Mouse (Mus musculus) spleen, adult 2 months (tissue): ENCODE results near the gene P2ry12. TPM values are rescaled to one million over a fixed set of nuclear protein-coding genes. Genes with fewer than 3 reads are reported as not detected.
A peak's percentile ranks its signal among the peaks of the same experiment; 100 is the strongest.

Experiments used
- DNase-seq, 2 experiments: peaks; one replicate each; pipeline versions ENCODE4 v3.0.0 to v3.0.0-alpha.2; 2012 to 2021; ENCODE audit warnings: low spot score in 2 of 2, low read depth in 1 of 2
- H3K27ac ChIP-seq: fragments of 200-500 bp; 2 replicates; pipeline ENCODE4 v1.5.1; 2012; ENCODE audit warnings: low read length, inconsistent platforms; ENCODE audit not compliant: insufficient read depth
- H3K27me3 ChIP-seq: fragments of 200-500 bp; 2 replicates; pipeline ENCODE4 v1.6.1; 2012; ENCODE audit warnings: mild to moderate bottlenecking, moderate library complexity, low read length, inconsistent platforms; ENCODE audit not compliant: control insufficient read depth, insufficient read depth
- H3K36me3 ChIP-seq: fragments of 200-500 bp; 2 replicates; pipeline ENCODE4 v1.6.1; 2012; ENCODE audit warnings: mild to moderate bottlenecking, low read length, inconsistent platforms; ENCODE audit not compliant: control insufficient read depth, insufficient read depth
- H3K4me1 ChIP-seq: fragments of 200-500 bp; 2 replicates; pipeline ENCODE4 v1.6.1; 2011; ENCODE audit warnings: inconsistent platforms; ENCODE audit not compliant: control insufficient read depth, insufficient read depth, insufficient read length
- H3K4me3 ChIP-seq: fragments of 200-500 bp; 2 replicates; pipeline ENCODE4 v1.5.1; 2011; ENCODE audit warnings: mild to moderate bottlenecking, inconsistent platforms; ENCODE audit not compliant: insufficient read depth, insufficient read length; ENCODE audit errors: extremely low read depth
- CTCF ChIP-seq: fragments of 200-500 bp; IDR thresholded peaks from 2 replicates; pipeline ENCODE4 v1.5.1; 2011; ENCODE audit warnings: mild to moderate bottlenecking, inconsistent platforms; ENCODE audit not compliant: insufficient read depth, insufficient read length, insufficient replicate concordance; ENCODE audit errors: extremely low read depth
- POLR2A ChIP-seq: fragments of 200-500 bp; IDR thresholded peaks from 2 replicates; pipeline ENCODE4 v1.6.1; 2011; ENCODE audit warnings: low read depth, low read length, inconsistent platforms
- WGBS: fragments of 180-500 bp; shearing (Covaris S2); methylation state at CpG from one replicate; pipeline ENCODE4 v1.1.7; 2018; 5-methylcytosine and 5-hydroxymethylcytosine counted together
- polyA plus RNA-seq: library from polyadenylated mRNA; depleted of rRNA; stranded (reverse); fragments of >200 nt; gene quantifications from 2 replicates; pipeline ENCODE4 v1.2.3, GENCODE M21; 2012

P2ry12 gene
- polyA plus RNA-seq, 1 experiment, result 18.6 TPM

DNA sequence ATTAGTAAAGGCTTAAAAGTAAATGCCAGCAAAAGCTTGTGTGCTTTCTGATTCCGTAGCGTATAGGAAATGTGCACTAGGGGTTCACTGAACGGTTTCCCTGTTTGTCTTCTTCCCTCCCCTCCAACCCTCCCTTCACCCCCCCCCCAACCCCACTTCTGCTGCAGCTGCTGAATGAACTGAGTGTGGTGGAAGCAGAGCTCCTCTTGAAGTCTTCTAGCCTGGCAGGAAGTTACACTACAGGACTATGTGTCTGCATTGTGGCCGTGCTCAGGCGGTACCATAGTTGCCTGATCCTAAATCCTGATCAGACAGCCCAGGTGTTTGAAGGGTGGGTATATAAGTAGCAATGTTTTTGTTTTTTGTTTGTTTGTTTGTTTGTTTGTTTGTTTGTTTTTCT, 27.8 kb downstream of the P2ry12 start:
- DNase-seq, result no peak
- TF ChIP-seq POLR2A (no peak), CTCF (no peak)
- 2% methylated on average over 5 of the region's 5 CpGs for WGBS
- H3K36me3 ChIP-seq, result no peaks in the 10 kb centered on the region
- no peak overlapping the region for H3K4me3 ChIP-seq
- peaks cover 7% of the 10 kb centered on the region for H3K4me1 ChIP-seq
- H3K27ac ChIP-seq, result no peak overlapping the region
- no peaks in the 10 kb centered on the region for H3K27me3 ChIP-seq

DNA sequence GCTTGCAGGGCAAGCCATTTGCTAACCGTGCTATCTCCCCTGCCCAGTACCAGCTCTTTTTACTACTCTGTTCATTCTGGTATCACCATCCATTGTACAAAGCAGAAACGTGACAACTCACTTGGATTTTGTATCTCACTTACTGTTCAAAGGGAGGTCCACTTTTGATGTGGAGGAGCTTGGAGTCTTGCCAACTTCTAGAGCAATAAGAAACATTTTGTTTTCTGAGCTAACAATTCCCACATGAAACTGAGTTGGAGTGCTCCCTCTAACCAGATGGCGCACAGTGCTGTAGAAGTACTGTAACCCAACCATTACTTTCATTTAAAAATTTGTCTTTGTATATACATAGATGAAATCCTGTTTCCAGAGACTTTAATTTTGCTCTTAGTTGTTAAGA, 31.8 kb downstream of the P2ry12 start:
- Histone ChIP-seq H3K4me1 (peaks cover 18% of the 10 kb centered on the region), H3K36me3 (no peaks in the 10 kb centered on the region), H3K27ac (no peak overlapping the region), H3K4me3 (no peak overlapping the region), H3K27me3 (no peaks in the 10 kb centered on the region)
- TF ChIP-seq CTCF, result no peak
- no peak for TF ChIP-seq POLR2A
- 64% methylated on average over 3 of the region's 3 CpGs for WGBS
- DNase-seq, result no peak

DNA sequence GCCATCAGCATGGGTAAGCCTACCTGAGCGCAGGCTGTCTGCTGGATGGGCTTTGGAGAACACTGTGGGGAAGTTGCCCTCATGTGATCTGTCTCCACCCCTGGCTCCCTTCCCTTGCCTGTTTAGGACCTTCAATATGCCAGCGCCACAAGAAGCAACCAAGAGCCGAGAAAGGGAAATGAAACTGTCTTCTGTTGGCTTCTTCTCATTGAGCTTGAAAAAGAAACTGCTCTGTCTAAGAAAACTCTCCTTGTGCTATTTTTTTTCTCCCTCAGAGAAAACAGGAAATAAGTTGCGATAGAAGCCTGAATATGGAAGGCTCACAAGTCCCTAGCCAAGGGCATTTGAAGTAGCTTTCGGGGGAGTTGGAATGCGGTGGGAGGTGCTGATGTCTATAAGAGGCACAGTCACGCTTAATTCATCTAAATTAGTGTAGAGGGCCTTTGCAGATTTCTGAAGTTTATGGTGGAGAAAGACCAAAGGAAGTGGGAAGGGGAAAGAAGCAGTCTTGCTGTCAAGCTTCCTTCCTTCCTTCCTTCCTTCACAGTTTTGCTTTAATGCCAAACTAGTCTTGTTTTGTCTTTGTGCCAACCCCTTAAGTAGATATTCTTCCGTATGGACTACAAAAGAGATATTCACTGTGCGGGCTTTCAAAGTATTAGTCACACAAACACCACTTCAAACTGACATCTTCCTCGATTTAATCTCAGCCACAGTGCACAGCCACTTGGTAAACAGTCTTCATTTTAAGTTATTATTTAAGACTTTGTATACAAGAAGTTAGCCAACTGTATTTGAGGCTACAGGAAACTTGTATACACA, 33.7 kb downstream of the P2ry12 start:
- H3K36me3 ChIP-seq, result no peaks in the 10 kb centered on the region
- TF ChIP-seq POLR2A (no peak), CTCF (no peak)
- no peaks in the 10 kb centered on the region for H3K27me3 ChIP-seq
- H3K4me1 ChIP-seq, result peaks cover 27% of the 10 kb centered on the region
- WGBS, result 5% methylated on average over 10 of the region's 10 CpGs
- DNase-seq, result peak; percentile 51 to 62
- peak overlapping the region; percentile 84 for H3K27ac ChIP-seq
- H3K4me3 ChIP-seq, result no peak overlapping the region

DNA sequence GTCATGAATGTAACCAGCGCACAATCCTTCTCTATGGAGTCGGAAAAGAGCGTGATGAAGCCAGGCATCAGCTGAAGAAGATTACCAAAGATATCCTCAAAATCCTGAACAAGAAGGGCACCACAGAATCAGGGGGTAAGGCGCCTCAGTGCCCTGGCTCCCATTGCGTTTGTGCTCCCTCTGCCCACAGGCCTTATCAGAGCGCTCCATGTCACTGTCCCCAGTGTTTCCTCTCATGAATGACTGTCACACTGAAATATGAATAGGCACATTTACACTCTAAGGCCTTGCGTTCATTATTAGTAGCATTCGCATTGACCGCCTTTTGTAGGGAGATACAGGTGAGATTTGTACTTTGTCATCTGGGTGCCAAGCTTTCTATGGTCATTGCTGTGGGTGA, 35.0 kb downstream of the P2ry12 start:
- Histone ChIP-seq H3K27ac (no peak overlapping the region), H3K36me3 (no peaks in the 10 kb centered on the region), H3K4me3 (no peak overlapping the region), H3K4me1 (peaks cover 27% of the 10 kb centered on the region), H3K27me3 (no peaks in the 10 kb centered on the region)
- 89% methylated on average over 9 of the region's 9 CpGs for WGBS
- TF ChIP-seq CTCF (no peak), POLR2A (no peak)
- no peak for DNase-seq

DNA sequence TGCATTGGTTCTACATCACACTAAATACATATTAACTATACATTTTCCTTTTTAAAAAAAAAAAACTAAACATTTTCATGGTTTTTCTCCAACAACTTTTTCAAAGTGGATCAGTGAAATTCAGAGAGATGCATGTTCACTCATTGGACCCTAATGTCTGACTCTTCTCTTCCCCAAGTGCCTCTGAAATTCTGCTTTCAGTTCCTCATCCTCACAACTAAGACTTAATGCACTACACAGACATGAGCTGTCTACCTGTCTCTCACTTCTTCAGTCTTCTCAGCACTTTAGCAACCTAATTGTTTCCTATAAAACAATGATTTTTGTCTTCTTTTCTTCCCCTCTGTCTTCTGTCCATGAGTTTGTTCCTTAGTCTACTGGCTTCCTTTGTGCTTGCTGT, 37.3 kb downstream of the P2ry12 start:
- no peak for TF ChIP-seq CTCF
- H3K4me3 ChIP-seq, result no peak overlapping the region
- peaks cover 23% of the 10 kb centered on the region for H3K4me1 ChIP-seq
- no peak overlapping the region for H3K27ac ChIP-seq
- DNase-seq, result no peak
- no peaks in the 10 kb centered on the region for H3K27me3 ChIP-seq
- H3K36me3 ChIP-seq, result no peaks in the 10 kb centered on the region

DNA sequence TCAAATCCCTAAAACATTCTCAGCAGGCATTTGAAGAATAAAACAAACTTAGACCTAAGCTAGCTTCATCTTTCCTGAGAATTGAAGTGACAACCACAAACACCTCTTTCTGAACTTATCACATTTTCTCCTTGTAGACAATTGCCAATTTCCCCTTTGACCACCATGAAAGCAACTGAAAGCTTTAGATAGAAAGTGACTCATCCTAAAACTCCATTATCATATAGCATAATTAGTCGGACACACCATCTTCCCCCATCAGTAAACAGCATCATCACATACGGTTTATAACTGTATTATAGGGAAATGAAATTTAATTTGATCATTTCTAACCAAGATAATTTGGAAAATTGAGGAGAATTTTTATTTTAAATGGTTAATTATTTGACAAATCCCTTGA, 40.4 kb downstream of the P2ry12 start:
- Histone ChIP-seq H3K4me1 (peaks cover 10% of the 10 kb centered on the region), H3K36me3 (no peaks in the 10 kb centered on the region), H3K4me3 (no peak overlapping the region), H3K27me3 (no peaks in the 10 kb centered on the region), H3K27ac (no peak overlapping the region)
- no peak for DNase-seq
- TF ChIP-seq CTCF (no peak), POLR2A (no peak)
- 71% methylated on average over 2 of the region's 2 CpGs for WGBS

DNA sequence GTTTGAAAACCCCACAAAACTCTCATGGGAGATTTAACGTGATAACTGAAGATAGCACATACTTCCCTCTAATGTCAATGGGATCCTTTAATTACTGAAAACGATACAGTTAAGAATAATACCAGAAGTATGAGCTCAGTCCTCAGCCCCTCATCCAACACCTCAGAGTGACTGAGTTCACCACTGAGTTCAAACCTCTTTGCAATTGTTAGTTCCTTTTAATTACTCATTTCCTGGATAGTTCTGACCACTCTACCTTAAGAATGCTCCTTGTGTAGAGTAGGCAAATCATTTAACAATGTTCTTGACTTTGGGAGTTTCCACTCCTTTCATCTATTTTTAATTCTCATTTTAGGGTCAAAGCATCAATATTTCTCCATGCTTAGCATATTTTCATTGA, 43.3 kb downstream of the P2ry12 start:
- WGBS, result 42% methylated on average over 2 of the region's 2 CpGs

More for the DNA sequence above, 43.3 kb downstream of the P2ry12 start:
- no peaks in the 10 kb centered on the region for H3K36me3 ChIP-seq
- TF ChIP-seq POLR2A (no peak), CTCF (no peak)
- no peak overlapping the region for H3K27ac ChIP-seq
- H3K4me3 ChIP-seq, result no peak overlapping the region
- DNase-seq, result no peak
- H3K27me3 ChIP-seq, result no peaks in the 10 kb centered on the region
- peaks cover under 1% of the 10 kb centered on the region for H3K4me1 ChIP-seq
